Mouse (Mus musculus) left cerebral cortex, postnatal 4 days (tissue): ENCODE measurements around the gene Fer1l4. TPM values are rescaled to one million over a fixed set of nuclear protein-coding genes. Genes with fewer than 3 reads are reported as not detected.
A peak's percentile ranks its signal among the peaks of the same experiment; 100 is the strongest.

Experiments
- DNase-seq: peaks from one replicate; pipeline ENCODE4 v3.0.0-alpha.2; 2022
- intact Hi-C: fragments of 180-260 bp; cut with DNase I; formaldehyde crosslinking; loops from one replicate; pipeline ENCODE4 v1.15.1; 2025
- total RNA-seq, 2 experiments: library from RNA; stranded (reverse); gene quantifications; 2 replicates each; pipeline ENCODE4 v1.2.3; 2021

Gene Fer1l4
- total RNA-seq, 2 experiments from 2014 or later: not detected

DNA sequence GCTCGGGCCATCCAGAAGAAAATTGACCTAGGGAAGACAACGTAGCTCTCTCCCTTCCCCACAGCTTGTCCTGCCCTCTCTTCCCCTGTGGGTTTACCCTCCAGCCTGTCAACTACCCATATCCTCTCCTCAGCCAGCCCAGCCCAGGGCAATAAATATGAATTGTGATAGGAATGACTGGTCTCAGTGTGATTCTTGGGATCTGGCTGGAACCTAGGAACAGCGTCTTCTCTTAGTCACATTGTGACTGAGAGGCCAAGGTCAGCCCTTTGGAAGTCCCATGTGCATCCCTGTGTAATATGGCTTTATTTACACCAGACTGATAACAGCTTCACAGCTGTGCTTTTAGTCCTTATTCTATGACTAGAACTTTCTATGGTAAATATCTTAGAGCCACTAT is 34.6 kb downstream of the Fer1l4 start:
- intact Hi-C loops: no loop called here
- DNase-seq: no peak

- intact Hi-C loops: no loop called here
Observed at GRCm38 (mm10) chr2:156007888-156008532, 44.7 kb downstream of the Fer1l4 start, which contains the start of the genes 6430550D23Rik and Ergic3. Gene 6430550D23Rik (minus strand): TSS chr2:156007977. Gene Ergic3 (plus strand): TSS chr2:156008045.

GRCm38 (mm10) chr2:156005393-156005792 is 47.4 kb downstream of the Fer1l4 start:
- DNase-seq: peak; percentile 17
- intact Hi-C loops: no loop called here

More at GRCm38 (mm10) chr2:156007888-156008532, 44.7 kb downstream of the Fer1l4 start, which contains the start of the genes 6430550D23Rik and Ergic3:
- DNase-seq: peak; percentile 98

DNA sequence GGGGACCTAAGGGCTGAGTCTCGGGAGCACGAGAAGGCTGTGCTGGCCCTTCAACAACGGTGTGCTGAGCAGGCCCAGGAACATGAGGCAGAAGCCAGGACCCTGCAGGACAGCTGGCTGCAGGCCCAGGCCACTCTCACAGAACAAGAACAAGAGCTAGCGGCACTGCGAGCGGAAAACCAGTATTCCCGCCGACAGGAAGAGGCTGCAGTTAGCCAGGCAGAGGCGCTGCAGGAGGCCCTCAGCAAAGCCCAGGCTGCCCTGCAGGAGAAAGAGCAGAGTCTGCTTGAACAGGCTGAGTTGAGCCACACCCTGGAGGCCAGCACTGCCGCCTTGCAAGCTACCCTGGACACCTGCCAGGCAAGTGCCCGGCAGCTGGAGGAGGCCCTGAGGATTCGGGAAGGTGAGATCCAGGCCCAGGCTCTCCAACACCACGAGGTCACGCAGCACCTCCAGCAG is 60.9 kb downstream of the Fer1l4 start:
- DNase-seq: peak; percentile 96
- intact Hi-C loops: no loop called here

DNA sequence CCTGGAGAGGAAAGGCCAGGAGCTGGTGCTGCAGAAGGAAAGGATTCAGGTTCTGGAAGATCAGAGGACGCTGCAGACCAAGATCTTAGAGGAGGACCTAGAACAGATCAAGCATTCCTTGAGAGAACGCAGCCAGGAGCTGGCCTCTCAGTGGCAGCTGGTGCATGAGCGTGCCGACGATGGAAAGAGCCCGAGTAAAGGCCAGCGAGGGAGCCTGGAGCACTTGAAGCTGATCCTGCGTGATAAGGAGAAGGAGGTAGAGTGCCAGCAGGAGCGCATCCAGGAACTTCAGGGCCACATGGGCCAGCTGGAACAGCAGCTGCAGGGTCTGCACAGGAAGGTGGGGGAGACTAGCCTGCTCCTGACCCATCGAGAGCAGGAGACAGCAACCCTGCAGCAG is 61.6 kb downstream of the Fer1l4 start:
- DNase-seq: peak; percentile 64
- intact Hi-C loops: no loop called here

- peak; percentile 39 for DNase-seq
- intact Hi-C loops: no loop called here
Observed at GRCm38 (mm10) chr2:155989085-155989484, 63.7 kb downstream of the Fer1l4 start.

DNA sequence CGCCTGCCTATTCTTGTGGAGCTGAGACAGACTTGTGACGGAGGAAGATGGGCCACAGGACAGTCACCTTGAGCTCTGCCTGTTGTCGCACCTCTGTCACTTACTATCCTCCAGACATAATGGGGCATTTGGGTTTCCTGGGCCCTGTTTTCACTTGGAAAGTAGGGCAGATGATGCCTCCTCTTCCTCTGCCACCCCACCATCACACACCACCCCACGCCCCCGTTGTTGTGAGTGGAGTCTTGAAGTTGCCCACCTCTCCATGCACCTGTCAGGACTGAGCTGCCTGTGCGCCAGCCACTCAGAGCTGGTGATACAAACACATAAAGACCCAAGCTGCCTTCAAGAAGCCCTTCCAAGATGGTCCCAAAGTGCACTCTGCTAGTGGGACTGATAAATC is 65.6 kb downstream of the Fer1l4 start:
- no peak for DNase-seq
- intact Hi-C loops: no loop called here

DNA sequence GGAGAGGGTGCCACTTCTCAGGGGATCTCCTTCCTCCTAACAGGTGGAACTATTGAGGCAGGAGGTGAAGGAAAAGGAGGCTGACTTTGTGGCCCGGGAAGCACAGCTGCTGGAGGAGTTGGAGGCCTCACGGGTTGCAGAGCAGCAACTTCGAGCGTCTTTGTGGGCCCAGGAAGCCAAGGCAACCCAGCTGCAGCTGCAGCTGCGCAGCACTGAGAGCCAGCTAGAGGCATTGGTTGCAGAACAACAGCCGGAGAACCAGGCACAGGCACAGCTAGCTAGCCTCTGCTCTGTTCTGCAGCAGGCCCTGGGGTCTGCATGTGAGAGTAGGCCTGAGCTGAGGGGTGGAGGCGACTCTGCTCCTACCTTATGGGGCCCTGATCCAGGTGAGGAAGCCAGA is 67.0 kb downstream of the Fer1l4 start:
- DNase-seq: no peak
- intact Hi-C loops: no loop called here

GRCm38 (mm10) chr2:155979328-155979991 is 73.3 kb downstream of the Fer1l4 start:
- DNase-seq: no peak
- intact Hi-C loops: loop anchor here (10.0 kb wide), 1 partner anchor 185 kb away; no protein-coding TSS in a partner anchor

DNA sequence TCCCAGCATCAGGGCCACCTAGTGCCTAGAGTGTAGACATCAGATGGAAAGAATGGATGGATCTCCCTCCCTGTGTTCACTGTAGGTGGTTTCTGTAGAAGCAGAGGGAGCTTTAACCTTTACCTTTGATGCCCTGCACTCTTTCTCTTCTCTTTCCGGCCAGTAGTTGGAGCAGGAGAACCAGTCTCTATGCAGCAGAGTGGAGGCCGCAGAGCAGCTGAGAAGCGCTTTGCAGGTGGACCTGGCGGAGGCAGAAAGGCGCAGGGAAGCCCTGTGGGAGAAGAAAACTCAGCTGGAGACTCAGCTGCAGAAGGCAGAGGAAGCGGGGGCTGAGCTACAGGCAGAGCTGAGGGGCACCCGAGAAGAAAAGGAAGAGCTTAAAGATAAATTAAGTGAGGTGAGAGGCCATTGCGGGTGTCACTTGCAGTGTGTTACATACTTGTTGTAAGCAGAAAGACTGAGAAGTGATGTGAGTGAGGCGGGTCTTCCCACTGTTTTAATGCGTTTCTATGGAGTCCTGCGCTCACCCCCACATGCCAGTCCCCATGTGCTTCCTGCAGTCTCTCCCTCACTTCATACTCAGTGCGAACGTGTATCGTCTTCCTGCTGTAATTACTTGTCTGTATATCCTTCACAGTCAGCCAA is 78.5 kb downstream of the Fer1l4 start:
- DNase-seq: no peak
- intact Hi-C loops: loop anchor here (10.0 kb wide), 1 partner anchor 191 kb away; no protein-coding TSS in a partner anchor

GRCm38 (mm10) chr2:155973348-155973747 is 79.4 kb downstream of the Fer1l4 start:
- intact Hi-C loops: loop anchor here (10.0 kb wide), 1 partner anchor 191 kb away; no protein-coding TSS in a partner anchor
- no peak for DNase-seq

Other genes with a start within 250 kb of the Fer1l4 start
- gene BC029722, start 233.5 kb downstream of the Fer1l4 start, total RNA-seq: 10 to 100 TPM; 23.3 to 24.2 TPM
- 10 to 100 TPM; 94.6 to 98.0 TPM for gene Eif6, start 226.0 kb downstream of the Fer1l4 start, total RNA-seq
- not detected for gene Fam83c, start 218.1 kb downstream of the Fer1l4 start, total RNA-seq
- 10 to 100 TPM; 42.3 to 43.7 TPM for gene Uqcc1, start 122.6 kb downstream of the Fer1l4 start, total RNA-seq
- gene Gm15557, start 112.2 kb downstream of the Fer1l4 start, total RNA-seq: not detected
- 1 to 10 TPM in 1 of 2 experiments, under 1 TPM in 1; 0.99 to 1.8 TPM for gene Gdf5, start 107.6 kb downstream of the Fer1l4 start, total RNA-seq
- gene Cep250, start 96.5 kb downstream of the Fer1l4 start, total RNA-seq: 10 to 100 TPM; 22.2 to 23.9 TPM
- gene 6430550D23Rik, start 45.0 kb downstream of the Fer1l4 start, total RNA-seq: 1 to 10 TPM in 1 of 2 experiments, under 1 TPM in 1; 0.86 to 1.4 TPM
- gene Ergic3, start 44.9 kb downstream of the Fer1l4 start, total RNA-seq: 100 to 1,000 TPM; 271 to 274 TPM
- gene Spag4, start 12.2 kb upstream of the Fer1l4 start, total RNA-seq: 1 to 10 TPM; 6.6 to 9.3 TPM
- gene Cpne1, start 59.0 kb upstream of the Fer1l4 start, total RNA-seq: 10 to 100 TPM; 14.2 to 18.4 TPM
- gene Rbm12, start 59.0 kb upstream of the Fer1l4 start, total RNA-seq: 10 to 100 TPM; 43.4 to 50.3 TPM
- gene Gm28036, start 74.1 kb upstream of the Fer1l4 start, total RNA-seq: 10 to 100 TPM; 26.1 to 40.2 TPM
- 100 to 1,000 TPM; 223 to 225 TPM for gene Romo1, start 91.1 kb upstream of the Fer1l4 start, total RNA-seq
- 10 to 100 TPM; 25.4 to 26.6 TPM for gene Nfs1, start 91.2 kb upstream of the Fer1l4 start, total RNA-seq
- gene Rbm39, start 127.3 kb upstream of the Fer1l4 start, total RNA-seq: 100 to 1,000 TPM; 345 to 348 TPM
- 100 to 1,000 TPM in 1 of 2 experiments, 10 to 100 TPM in 1; 93.5 to 101 TPM for gene Phf20, start 143.5 kb upstream of the Fer1l4 start, total RNA-seq